Mouse (Mus musculus) left cerebral cortex, adult 6 months (tissue): ENCODE results near the gene Ryr3. TPM values are rescaled to one million over a fixed set of nuclear protein-coding genes. Genes with fewer than 3 reads are reported as not detected.

ENCODE experiments used
- long read RNA-seq, 2 experiments: library from polyadenylated mRNA; unstranded; transcript quantifications; one replicate each; pipeline ENCODE4 v2.0.0; 2019 to 2020
- polyA plus RNA-seq: library from polyadenylated mRNA; unstranded; fragments of <200 nt; fragmentation: Nextera tagmentation; gene quantifications from 2 replicates; pipeline ENCODE4 v1.2.3, GENCODE M21; 2021

Ryr3 gene
- polyA plus RNA-seq: 1.6 and 3.1 TPM in 2 replicates
- long read RNA-seq, experiment 1, partial matches to known transcripts: 7 of 12 reads
- long read RNA-seq, experiment 1, other reads (novel, unspliced or antisense): 5 of 12 reads
- long read RNA-seq, experiment 2, partial matches to known transcripts: 0 of 3 reads
- long read RNA-seq, experiment 2, other reads (novel, unspliced or antisense): 2 of 3 reads

GRCm38 (mm10) chr2:113216746-113217461 lies at the start of gene Ryr3:
Gene Ryr3, minus strand, starts transcription at chr2:113217096.

Other genes starting within 250 kb of the Ryr3 start
- 0.09 and 0.16 TPM in 2 replicates for gene Tmco5b, start 68.6 kb upstream of the Ryr3 start, polyA plus RNA-seq
- gene Fmn1, start 110.6 kb upstream of the Ryr3 start, polyA plus RNA-seq: 7.8 and 10.6 TPM in 2 replicates